Mouse (Mus musculus) lung, adult 2 months (tissue): ENCODE data around the gene Exoc3.

Experiments used
- CTCF ChIP-seq: fragments of 200-500 bp; IDR thresholded peaks from 2 replicates; pipeline ENCODE4 v1.5.1; 2011; ENCODE audit warnings: mild to moderate bottlenecking, low read length, control low read depth; ENCODE audit not compliant: insufficient read depth
- POLR2A ChIP-seq: fragments of 200-500 bp; IDR thresholded peaks from 2 replicates; pipeline ENCODE4 v1.6.1; 2011; ENCODE audit warnings: low read depth, mild to moderate bottlenecking, control low read depth, low read length, borderline replicate concordance; ENCODE audit errors: extremely low read depth

- no peak for TF ChIP-seq CTCF
- no peak for TF ChIP-seq POLR2A
Measured at GRCm38 (mm10) chr13:74192613-74193012, 15.9 kb downstream of the Exoc3 start.
